Mouse (Mus musculus) MEL (cell line): ENCODE measurements around the gene Prss35. TPM values are rescaled to one million over a fixed set of nuclear protein-coding genes. Genes with fewer than 3 reads are reported as not detected.

ENCODE experiments used
- DNase-seq: peaks from one replicate; pipeline ENCODE4 v3.0.0; 2011; ENCODE audit warnings: low read depth, low spot score
- H3K27ac ChIP-seq: 2 replicates; pipeline ENCODE4 v1.5.1; 2012; ENCODE audit warnings: low read depth, mild to moderate bottlenecking, control low read depth, low read length, moderate library complexity; ENCODE audit not compliant: control insufficient read depth
- H3K27me3 ChIP-seq, 2 experiments: fragments of 150-350 bp in 1 of 2; sonication (generic) in 1 of 2; 2 replicates each; pipeline ENCODE4 v1.6.1; 2012; ENCODE audit warnings: low read length in 2 of 2, mild to moderate bottlenecking in 2 of 2, improper control_type of control experiment in 1 of 2, moderate library complexity in 1 of 2; ENCODE audit not compliant: insufficient read depth in 2 of 2, control insufficient read depth in 1 of 2
- H3K36me3 ChIP-seq, 2 experiments: 2 replicates each; pipeline ENCODE4 v1.6.1; 2012 to 2014; ENCODE audit warnings: low read length in 2 of 2, improper control_type of control experiment in 1 of 2, inconsistent platforms in 1 of 2, mild to moderate bottlenecking in 1 of 2; ENCODE audit not compliant: insufficient read depth in 2 of 2, control insufficient read depth in 1 of 2
- H3K4me1 ChIP-seq, 2 experiments: fragments of 150-350 bp in 1 of 2; sonication (generic) in 1 of 2; 2 replicates each; pipeline ENCODE4 v1.6.1; 2012; ENCODE audit warnings: low read length in 2 of 2, improper control_type of control experiment in 1 of 2, mild to moderate bottlenecking in 1 of 2; ENCODE audit not compliant: insufficient read depth in 2 of 2, control insufficient read depth in 1 of 2
- H3K4me3 ChIP-seq, 2 experiments: fragments of 150-350 bp in 1 of 2; sonication (generic) in 1 of 2; 2 replicates each; pipeline ENCODE4 v1.5.1; 2012; ENCODE audit warnings: low read depth in 2 of 2, low read length in 2 of 2, mild to moderate bottlenecking in 2 of 2, moderate library complexity in 2 of 2, control low read depth in 1 of 2, improper control_type of control experiment in 1 of 2; ENCODE audit not compliant: control insufficient read depth in 1 of 2, insufficient read depth in 1 of 2
- H3K79me2 ChIP-seq: 2 replicates; pipeline ENCODE4 v1.6.1; 2012; ENCODE audit warnings: mild to moderate bottlenecking, low read length, moderate library complexity; ENCODE audit not compliant: control insufficient read depth, poor library complexity, insufficient read depth
- H3K9ac ChIP-seq: 2 replicates; pipeline ENCODE4 v1.6.1; 2012; ENCODE audit warnings: low read depth, mild to moderate bottlenecking, control low read depth, low read length, moderate library complexity; ENCODE audit not compliant: control insufficient read depth, poor library complexity, severe bottlenecking
- H3K9me3 ChIP-seq: fragments of 150-350 bp; sonication (generic); replicated peaks from 2 replicates; pipeline ENCODE4 v1.6.1; 2012; ENCODE audit warnings: mild to moderate bottlenecking, low read length, improper control_type of control experiment, moderate library complexity; ENCODE audit not compliant: insufficient read depth
- BHLHE40 ChIP-seq: IDR thresholded peaks from 2 replicates; pipeline ENCODE4 v1.6.1; 2012; ENCODE audit warnings: low read depth, mild to moderate bottlenecking, inconsistent platforms, low read length, improper control_type of control experiment, borderline replicate concordance
- CHD2 ChIP-seq: IDR thresholded peaks from 2 replicates; pipeline ENCODE4 v1.6.1; 2011; ENCODE audit warnings: low read length, improper control_type of control experiment
- CTCF ChIP-seq, 3 experiments: IDR thresholded peaks in 2 of 3; conservative IDR thresholded peaks in 1 of 3; 2 replicates each; pipeline ENCODE4 v1.5.1; 2011 to 2012; ENCODE audit warnings: low read length in 3 of 3, low read depth in 2 of 3, mild to moderate bottlenecking in 2 of 3, improper control_type of control experiment in 1 of 3, inconsistent platforms in 1 of 3, mixed read lengths in 1 of 3, moderate library complexity in 1 of 3; ENCODE audit not compliant: control insufficient read depth in 1 of 3, insufficient read depth in 1 of 3, poor library complexity in 1 of 3, severe bottlenecking in 1 of 3
- E2F4 ChIP-seq: IDR thresholded peaks from 2 replicates; pipeline ENCODE4 v1.6.1; 2011; ENCODE audit warnings: low read depth, low read length, improper control_type of control experiment, borderline replicate concordance
- EP300 ChIP-seq, 2 experiments: IDR thresholded peaks; 2 replicates each; pipeline ENCODE4 v1.6.1; 2011; ENCODE audit warnings: improper control_type of control experiment in 2 of 2, low read length in 2 of 2, low read depth in 1 of 2, mild to moderate bottlenecking in 1 of 2
- ETS1 ChIP-seq: IDR thresholded peaks from 2 replicates; pipeline ENCODE4 v1.6.1; 2012; ENCODE audit warnings: low read depth, mild to moderate bottlenecking, inconsistent platforms, low read length, improper control_type of control experiment, moderate library complexity
- GABPA ChIP-seq: IDR thresholded peaks from 2 replicates; pipeline ENCODE4 v1.6.1; 2012; ENCODE audit warnings: low read depth, mild to moderate bottlenecking, inconsistent platforms, low read length, improper control_type of control experiment, moderate library complexity
- GATA1 ChIP-seq: IDR thresholded peaks from 2 replicates; pipeline ENCODE4 v1.6.1; 2011; ENCODE audit warnings: low read depth, low read length, improper control_type of control experiment
- HCFC1 ChIP-seq: IDR thresholded peaks from 2 replicates; pipeline ENCODE4 v1.6.1; 2012; ENCODE audit warnings: low read depth, mild to moderate bottlenecking, inconsistent platforms, low read length, improper control_type of control experiment, moderate library complexity
- MEF2A ChIP-seq: IDR thresholded peaks from 2 replicates; pipeline ENCODE4 v1.6.1; 2014; ENCODE audit warnings: low read depth, mild to moderate bottlenecking, inconsistent platforms, low read length, improper control_type of control experiment; ENCODE audit not compliant: poor library complexity, insufficient replicate concordance, severe bottlenecking; ENCODE audit errors: extremely low read depth
- MXI1 ChIP-seq: IDR thresholded peaks from 2 replicates; pipeline ENCODE4 v1.6.1; 2011; ENCODE audit warnings: mild to moderate bottlenecking, low read depth, low read length, improper control_type of control experiment
- NELFE ChIP-seq: IDR thresholded peaks from 2 replicates; pipeline ENCODE4 v1.6.1; 2011; ENCODE audit warnings: low read depth, low read length, improper control_type of control experiment
- NRF1 ChIP-seq: IDR thresholded peaks from 2 replicates; pipeline ENCODE4 v1.6.1; 2014; ENCODE audit warnings: low read depth, mild to moderate bottlenecking, inconsistent platforms, low read length, improper control_type of control experiment, moderate library complexity; ENCODE audit not compliant: poor library complexity, insufficient read depth, severe bottlenecking
- POLR2A ChIP-seq, 2 experiments: IDR thresholded peaks; 2 replicates each; pipeline ENCODE4 v1.6.1; 2011 to 2012; ENCODE audit warnings: low read length in 2 of 2, mild to moderate bottlenecking in 2 of 2, control low read depth in 1 of 2, improper control_type of control experiment in 1 of 2, low read depth in 1 of 2, moderate library complexity in 1 of 2; ENCODE audit not compliant: control insufficient read depth in 1 of 2, insufficient read depth in 1 of 2, poor library complexity in 1 of 2
- POLR2AphosphoS5 ChIP-seq: IDR thresholded peaks from 2 replicates; pipeline ENCODE4 v1.6.1; 2012; ENCODE audit warnings: low read depth, borderline replicate concordance, mild to moderate bottlenecking, inconsistent platforms, low read length, moderate library complexity, mixed read lengths
- RAD21 ChIP-seq: IDR thresholded peaks from 2 replicates; pipeline ENCODE4 v1.6.1; 2011; ENCODE audit warnings: mild to moderate bottlenecking, low read depth, low read length, improper control_type of control experiment
- RCOR1 ChIP-seq: IDR thresholded peaks from 2 replicates; pipeline ENCODE4 v1.6.1; 2012; ENCODE audit warnings: low read depth, mild to moderate bottlenecking, inconsistent platforms, low read length, improper control_type of control experiment
- SIN3A ChIP-seq: IDR thresholded peaks from 2 replicates; pipeline ENCODE4 v1.6.1; 2012; ENCODE audit warnings: low read length, improper control_type of control experiment, inconsistent platforms
- SMC3 ChIP-seq: IDR thresholded peaks from 2 replicates; pipeline ENCODE4 v1.6.1; 2011; ENCODE audit warnings: low read depth, low read length, improper control_type of control experiment
- TBP ChIP-seq: IDR thresholded peaks from 2 replicates; pipeline ENCODE4 v1.8.0; 2011; ENCODE audit warnings: low read depth, low read length, improper control_type of control experiment
- UBTF ChIP-seq: IDR thresholded peaks from 2 replicates; pipeline ENCODE4 v1.6.1; 2012; ENCODE audit warnings: low read depth, mild to moderate bottlenecking, inconsistent platforms, low read length, improper control_type of control experiment, moderate library complexity, borderline replicate concordance; ENCODE audit not compliant: insufficient read depth
- USF1 ChIP-seq: IDR thresholded peaks from 2 replicates; pipeline ENCODE4 v1.6.1; 2014; ENCODE audit warnings: low read depth, mild to moderate bottlenecking, inconsistent platforms, low read length, improper control_type of control experiment, moderate library complexity
- ZC3H11A ChIP-seq: IDR thresholded peaks from 2 replicates; pipeline ENCODE4 v1.6.1; 2012; ENCODE audit warnings: low read depth, mild to moderate bottlenecking, inconsistent platforms, low read length, improper control_type of control experiment
- ZKSCAN1 ChIP-seq: IDR thresholded peaks from 2 replicates; pipeline ENCODE4 v1.6.1; 2012; ENCODE audit warnings: low read depth, mild to moderate bottlenecking, inconsistent platforms, low read length, improper control_type of control experiment, moderate library complexity
- ZNF384 ChIP-seq: IDR thresholded peaks from 2 replicates; pipeline ENCODE4 v1.6.1; 2012; ENCODE audit warnings: low read depth, mild to moderate bottlenecking, inconsistent platforms, low read length, improper control_type of control experiment
- polyA plus RNA-seq, 2 experiments: library from polyadenylated mRNA; stranded (reverse) in 1 of 2; unstranded in 1 of 2; fragments of >175 nt in 1 of 2; fragments of >200 nt in 1 of 2; gene quantifications; 2 replicates each; pipeline versions ENCODE4 v1.2.1 to v1.2.4; 2012; ENCODE audit warnings: low replicate concordance in 2 of 2, low read depth in 1 of 2; ENCODE audit not compliant: insufficient read length in 2 of 2, insufficient read depth in 1 of 2, missing spikeins in 1 of 2
- total RNA-seq: library from RNA; depleted of rRNA; stranded (reverse); fragments of 300-350 nt; gene quantifications from 2 replicates; pipeline ENCODE4 v1.2.3, GENCODE M21; 2012

Gene Prss35
- total and polyA plus RNA-seq, 3 experiments, result not detected

- no peaks in the 10 kb centered on the region for H3K36me3 ChIP-seq
- no peak overlapping the region for H3K27ac ChIP-seq
- no peak overlapping the region for H3K4me3 ChIP-seq
- H3K27me3 ChIP-seq, result peaks cover 0 to 3% of the 10 kb centered on the region in 2 experiments; a peak in 2 of 4 replicates
- H3K4me1 ChIP-seq, result no peaks in the 10 kb centered on the region
- H3K79me2 ChIP-seq, result no peaks in the 10 kb centered on the region
- H3K9me3 ChIP-seq, result no peaks in the 10 kb centered on the region
- TF ChIP-seq POLR2AphosphoS5 (no peak), EP300 (IDR thresholded peaks at IDR 0.05; ENCODE audit: low read depth in 1 of 2, low read length in 2 of 2) (no peak), ZC3H11A (no peak), SIN3A (no peak), RAD21 (no peak), MEF2A (no peak)
- H3K9ac ChIP-seq, result no peak overlapping the region
- no peak for DNase-seq
These were observed 55.6 kb downstream of the Prss35 start for GRCm38 (mm10) chr9:86799099-86799498.

DNA sequence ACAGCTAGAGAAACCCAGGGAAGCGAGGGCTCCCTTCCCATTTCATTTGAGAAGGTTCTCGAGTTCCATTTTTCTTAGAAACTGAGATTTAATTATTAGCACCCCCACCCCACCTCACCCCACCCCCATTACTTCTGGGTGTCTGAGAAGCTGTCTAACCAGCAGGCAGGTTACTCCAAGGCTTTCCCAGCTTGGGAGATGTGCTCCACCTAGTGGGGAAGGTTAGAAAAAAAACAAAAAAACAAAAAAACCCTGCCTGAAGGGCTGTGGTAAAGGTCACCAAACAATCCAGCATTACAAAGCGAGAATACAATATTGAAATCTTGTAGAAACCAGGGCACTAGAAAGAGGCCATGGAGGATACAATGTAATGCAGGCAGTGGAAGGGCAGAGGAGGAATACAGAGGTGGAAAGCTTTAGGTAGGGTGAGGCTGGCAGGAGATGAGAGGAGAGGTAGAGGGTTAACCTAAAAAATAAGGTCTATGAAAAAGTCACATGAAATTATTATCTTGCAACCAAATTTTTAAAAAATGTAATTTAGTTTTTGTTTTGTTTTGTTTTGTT, 57.2 kb downstream of the Prss35 start:
- no peaks in the 10 kb centered on the region for H3K4me1 ChIP-seq
- TF ChIP-seq TBP (no peak), MXI1 (no peak), RCOR1 (no peak), POLR2A (IDR thresholded peaks at IDR 0.05; ENCODE audit: control insufficient read depth in 1 of 2, insufficient read depth in 1 of 2, low read depth in 1 of 2, low read length in 2 of 2, poor library complexity in 1 of 2) (no peak), GATA1 (no peak), MEF2A (no peak), CHD2 (no peak), UBTF (no peak), NRF1 (no peak), HCFC1 (no peak), ZKSCAN1 (no peak), SMC3 (peak; percentile 72), E2F4 (no peak), USF1 (no peak), CTCF (IDR thresholded peaks at IDR 0.05 in 2 of 3, conservative IDR thresholded peaks at IDR 0.05 in 1 of 3; ENCODE audit: control insufficient read depth in 1 of 3, insufficient read depth in 1 of 3, low read depth in 2 of 3, low read length in 3 of 3, poor library complexity in 1 of 3, severe bottlenecking in 1 of 3) (peak; percentile 38 to 68 (median 42); a peak in 5 of 6 replicates), RAD21 (peak; percentile 61), GABPA (no peak), NELFE (no peak), POLR2AphosphoS5 (no peak), ZNF384 (peak; percentile 76), BHLHE40 (no peak), ETS1 (no peak)
- TF ChIP-seq, all 39 proteins: peak for 4
- Histone ChIP-seq H3K27ac (no peak overlapping the region), H3K9me3 (no peaks in the 10 kb centered on the region), H3K4me3 (no peak overlapping the region), H3K79me2 (no peaks in the 10 kb centered on the region), H3K9ac (no peak overlapping the region), H3K27me3 (peaks cover 0 to 5% of the 10 kb centered on the region in 2 experiments; a peak in 2 of 4 replicates), H3K36me3 (no peaks in the 10 kb centered on the region)
- DNase-seq, result peak; percentile 44
